Mouse (Mus musculus): ENCODE results near the gene Krtap26-1. TPM values are rescaled to one million over a fixed set of nuclear protein-coding genes. Genes with fewer than 3 reads are reported as not detected.
A peak's percentile ranks its signal among the peaks of the same experiment; 100 is the strongest.

Krtap26-1 gene
- polyA plus RNA-seq (2015; fragmentation: Nextera tagmentation; extraction: Ambion mirVana) = not detected in 2 replicates

DNA sequence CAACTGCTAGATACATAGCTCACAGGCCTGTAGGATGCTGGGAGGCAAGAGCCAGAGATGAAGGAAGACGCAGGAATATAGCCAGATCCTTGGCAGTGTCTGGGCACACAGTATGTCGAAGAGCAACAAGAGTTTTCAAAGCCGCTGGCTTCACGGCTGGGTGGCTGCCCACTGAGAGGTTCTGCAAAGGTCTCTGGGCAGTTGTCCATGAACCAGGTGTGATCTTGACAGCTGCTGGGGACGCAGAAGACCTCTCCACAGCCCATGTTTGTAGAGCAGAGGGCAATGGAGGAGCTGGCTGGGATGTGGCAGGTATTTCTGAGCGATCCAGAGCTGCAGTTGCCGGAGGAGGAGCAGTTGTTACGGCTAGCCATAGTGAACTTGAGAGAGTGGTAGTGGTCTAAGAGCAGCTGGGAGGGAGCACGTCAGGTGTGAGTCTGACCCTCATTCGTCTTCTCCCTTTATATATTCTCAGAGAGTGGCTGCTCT, at the start of gene Krtap26-1:
Gene Krtap26-1 (minus strand): TSS at position 439 of the 489 bp plus-strand sequence.
- Histone ChIP-seq H3K9ac (ENCODE audit: low read depth, low read length) (no peak within 1 kb of the TSS), H3K27me3 (replicated peaks; ENCODE audit: control insufficient read depth, insufficient read depth, low read length) (no peaks in the 10 kb centered on the region)

DNA sequence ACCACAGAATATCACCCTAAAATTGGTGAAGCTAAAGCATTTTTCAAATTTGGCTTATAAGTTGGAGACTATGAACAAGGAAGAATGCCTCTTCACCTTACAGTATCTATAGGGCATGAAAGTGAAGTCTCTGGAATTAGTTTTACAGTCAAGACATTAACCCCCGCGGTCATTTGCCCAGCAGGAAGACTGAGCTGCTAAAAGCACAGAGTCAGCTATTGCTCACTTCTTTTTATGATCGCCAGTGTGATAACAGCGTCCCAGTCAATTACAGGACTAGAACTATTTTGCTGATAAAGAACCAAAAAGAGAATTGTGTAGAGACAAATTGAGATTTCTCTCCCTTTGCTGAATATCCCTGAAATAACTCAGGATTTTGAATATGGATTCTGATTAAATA, 48.7 kb upstream of the Krtap26-1 start:
- Histone ChIP-seq H3K36me3 (ENCODE audit: control insufficient read depth, insufficient read depth, low read length) (no peaks in the 10 kb centered on the region), H3K9me3 (ENCODE audit: control insufficient read depth, low read length) (no peaks in the 10 kb centered on the region), H3K4me3 (ENCODE audit: low read length) (no peak overlapping the region), H3K27me3 (replicated peaks; ENCODE audit: control insufficient read depth, insufficient read depth, low read length) (no peaks in the 10 kb centered on the region), H3K27ac (ENCODE audit: low read depth, low read length) (no peak overlapping the region), H3K4me1 (ENCODE audit: control insufficient read depth, insufficient read depth, low read depth, low read length) (no peaks in the 10 kb centered on the region), H3K9ac (ENCODE audit: low read depth, low read length) (no peak overlapping the region), H3K4me2 (ENCODE audit: low read length) (no peak overlapping the region)
- no peak for ATAC-seq
- WGBS = 84% methylated on average over 4 of the region's 4 CpGs

More for the DNA sequence above, at the start of gene Krtap26-1:
- Histone ChIP-seq H3K27ac (ENCODE audit: low read depth, low read length) (no peak within 1 kb of the TSS), H3K4me1 (ENCODE audit: control insufficient read depth, insufficient read depth, low read depth, low read length) (no peaks in the 10 kb centered on the region), H3K4me3 (ENCODE audit: low read length) (no peak within 1 kb of the TSS), H3K4me2 (ENCODE audit: low read length) (no peak within 1 kb of the TSS), H3K36me3 (ENCODE audit: control insufficient read depth, insufficient read depth, low read length) (no peaks in the 10 kb centered on the region), H3K9me3 (ENCODE audit: control insufficient read depth, low read length) (no peaks in the 10 kb centered on the region)
- no peak for ATAC-seq
- WGBS = 80% methylated on average over 10 of the region's 10 CpGs

DNA sequence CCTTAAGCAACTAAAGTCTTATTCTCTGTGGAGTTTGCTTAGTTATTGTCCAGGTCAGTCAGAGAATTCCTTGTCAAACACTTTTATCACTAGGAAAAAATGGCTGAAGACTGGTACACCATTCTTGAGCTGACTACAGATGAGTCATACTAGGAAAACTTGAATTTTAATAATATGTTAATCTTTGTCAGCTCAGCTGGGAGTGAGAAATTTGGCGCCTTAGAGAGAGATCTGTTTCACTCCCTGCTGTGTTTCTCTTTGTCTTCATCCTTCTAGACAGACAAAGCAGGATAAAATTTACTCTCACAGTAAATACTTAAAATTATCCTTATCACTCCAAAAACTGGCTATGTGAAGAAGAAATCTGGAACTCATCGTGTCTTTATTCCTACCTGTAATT, 33.7 kb upstream of the Krtap26-1 start:
- 35% methylated on average over 2 of the region's 2 CpGs for WGBS
- H3K27me3 ChIP-seq (replicated peaks; ENCODE audit: control insufficient read depth, insufficient read depth, low read length) = no peaks in the 10 kb centered on the region
- H3K36me3 ChIP-seq (ENCODE audit: control insufficient read depth, insufficient read depth, low read length) = no peaks in the 10 kb centered on the region
- no peak overlapping the region for H3K4me2 ChIP-seq (ENCODE audit: low read length)
- no peak overlapping the region for H3K9ac ChIP-seq (ENCODE audit: low read depth, low read length)
- no peak for ATAC-seq
- H3K9me3 ChIP-seq (ENCODE audit: control insufficient read depth, low read length) = no peaks in the 10 kb centered on the region
- no peak overlapping the region for H3K27ac ChIP-seq (ENCODE audit: low read depth, low read length)
- no peak overlapping the region for H3K4me3 ChIP-seq (ENCODE audit: low read length)
- H3K4me1 ChIP-seq (ENCODE audit: control insufficient read depth, insufficient read depth, low read depth, low read length) = no peaks in the 10 kb centered on the region

DNA sequence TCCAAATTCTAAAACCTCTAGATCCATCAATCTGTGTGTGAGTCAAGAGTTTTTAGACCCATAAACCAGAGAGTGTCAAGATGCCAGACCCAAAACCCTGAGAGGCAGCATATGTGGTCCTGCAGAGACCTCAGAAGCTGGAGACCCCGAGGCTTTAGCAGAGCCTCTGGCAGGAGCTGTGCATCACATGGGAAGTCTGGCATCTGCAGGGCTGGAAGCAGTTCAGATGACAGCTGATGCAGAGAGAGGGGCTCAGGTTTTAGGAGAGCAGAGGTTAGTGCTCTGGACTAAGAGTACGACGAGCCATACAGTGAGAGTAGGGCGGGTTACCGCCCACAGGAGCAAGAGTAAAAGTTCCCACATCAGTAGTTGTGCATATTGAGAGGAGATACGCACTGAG, 31.5 kb upstream of the Krtap26-1 start:
- WGBS = 85% methylated on average over 6 of the region's 6 CpGs
- Histone ChIP-seq H3K27ac (ENCODE audit: low read depth, low read length) (no peak overlapping the region), H3K27me3 (replicated peaks; ENCODE audit: control insufficient read depth, insufficient read depth, low read length) (no peaks in the 10 kb centered on the region), H3K4me3 (ENCODE audit: low read length) (no peak overlapping the region), H3K36me3 (ENCODE audit: control insufficient read depth, insufficient read depth, low read length) (no peaks in the 10 kb centered on the region), H3K4me2 (ENCODE audit: low read length) (no peak overlapping the region), H3K9me3 (ENCODE audit: control insufficient read depth, low read length) (no peaks in the 10 kb centered on the region), H3K4me1 (ENCODE audit: control insufficient read depth, insufficient read depth, low read depth, low read length) (no peaks in the 10 kb centered on the region), H3K9ac (ENCODE audit: low read depth, low read length) (no peak overlapping the region)
- ATAC-seq = no peak

DNA sequence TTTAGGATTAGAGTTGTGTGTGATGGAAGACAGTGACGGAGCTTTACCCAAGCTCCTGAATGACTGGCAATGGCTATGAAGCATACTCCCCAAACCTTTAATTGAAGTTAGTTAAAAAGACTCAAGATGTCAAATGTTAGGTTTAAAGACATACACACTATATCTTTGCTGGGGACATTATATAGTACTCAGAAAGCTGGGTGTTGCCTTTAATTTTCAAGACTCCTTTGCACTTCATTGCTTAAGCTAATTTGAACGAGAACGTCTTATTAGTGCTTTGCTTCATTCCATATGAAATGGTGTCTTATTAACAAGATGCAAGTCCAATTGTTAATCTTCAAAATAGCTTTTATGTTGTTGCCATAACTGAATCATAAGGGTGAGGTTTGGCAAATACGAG, 24.0 kb upstream of the Krtap26-1 start, which contains the start of gene Krtap27-1:
Gene Krtap27-1 (minus strand): TSS at position 101 of the 400 bp plus-strand sequence.
- Histone ChIP-seq H3K4me2 (ENCODE audit: low read length) (no peak within 1 kb of the TSS), H3K9me3 (ENCODE audit: control insufficient read depth, low read length) (no peaks in the 10 kb centered on the region), H3K4me1 (ENCODE audit: control insufficient read depth, insufficient read depth, low read depth, low read length) (no peaks in the 10 kb centered on the region), H3K4me3 (ENCODE audit: low read length) (no peak within 1 kb of the TSS), H3K27ac (ENCODE audit: low read depth, low read length) (no peak within 1 kb of the TSS), H3K9ac (ENCODE audit: low read depth, low read length) (no peak within 1 kb of the TSS), H3K36me3 (ENCODE audit: control insufficient read depth, insufficient read depth, low read length) (no peaks in the 10 kb centered on the region), H3K27me3 (replicated peaks; ENCODE audit: control insufficient read depth, insufficient read depth, low read length) (no peaks in the 10 kb centered on the region)
- ATAC-seq = no peak
- WGBS = 90% methylated on average over 4 of the region's 4 CpGs

DNA sequence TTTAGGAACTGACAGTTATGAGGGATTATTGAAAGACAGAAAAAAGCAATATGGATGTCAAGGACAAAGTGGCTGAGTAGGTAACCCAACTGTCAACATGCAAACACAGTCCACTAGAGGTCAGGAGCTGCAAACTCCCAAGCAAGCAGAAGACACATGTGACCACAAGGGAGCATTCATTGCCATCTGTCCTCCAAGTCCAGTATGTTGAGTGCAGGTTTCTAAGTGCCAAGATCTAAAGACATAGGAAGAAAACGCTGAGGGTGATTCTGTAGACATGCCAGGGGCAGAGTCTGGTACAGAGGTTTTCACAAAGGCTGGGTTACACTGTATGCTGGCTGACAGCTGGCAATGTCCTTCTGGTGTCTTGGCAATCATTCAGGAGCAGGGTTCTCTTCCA, 9.8 kb upstream of the Krtap26-1 start:
- no peak overlapping the region for H3K9ac ChIP-seq (ENCODE audit: low read depth, low read length)
- H3K9me3 ChIP-seq (ENCODE audit: control insufficient read depth, low read length) = no peaks in the 10 kb centered on the region
- H3K4me3 ChIP-seq (ENCODE audit: low read length) = no peak overlapping the region
- H3K27ac ChIP-seq (ENCODE audit: low read depth, low read length) = no peak overlapping the region
- H3K4me1 ChIP-seq (ENCODE audit: control insufficient read depth, insufficient read depth, low read depth, low read length) = no peaks in the 10 kb centered on the region
- H3K4me2 ChIP-seq (ENCODE audit: low read length) = no peak overlapping the region
- 67% methylated on average over 1 of the region's 1 CpGs for WGBS
- H3K27me3 ChIP-seq (replicated peaks; ENCODE audit: control insufficient read depth, insufficient read depth, low read length) = no peaks in the 10 kb centered on the region
- ATAC-seq = peak; percentile 65; the same call in 1 of the 2 replicates
- H3K36me3 ChIP-seq (ENCODE audit: control insufficient read depth, insufficient read depth, low read length) = no peaks in the 10 kb centered on the region

DNA sequence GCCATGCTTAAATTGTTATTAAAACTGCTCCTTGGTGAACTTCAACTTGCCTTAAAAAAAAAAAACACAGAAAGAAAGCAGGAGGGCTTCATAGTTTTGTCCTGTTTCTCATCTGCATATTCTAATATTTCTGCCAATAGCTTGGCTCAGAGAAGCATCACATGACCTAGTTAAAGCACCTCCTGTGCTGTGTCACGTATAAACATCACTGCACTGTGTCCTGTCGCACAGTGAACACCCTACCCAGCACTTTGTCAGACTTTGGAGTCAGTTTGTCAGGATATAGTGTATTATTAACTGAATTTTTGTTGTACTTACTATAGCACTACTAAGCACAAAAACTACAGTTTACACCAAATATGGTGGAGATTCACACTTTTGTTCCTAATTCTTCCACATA, 4.4 kb upstream of the Krtap26-1 start:
- no peaks in the 10 kb centered on the region for H3K36me3 ChIP-seq (ENCODE audit: control insufficient read depth, insufficient read depth, low read length)
- H3K4me2 ChIP-seq (ENCODE audit: low read length) = no peak overlapping the region
- ATAC-seq = no peak
- H3K4me1 ChIP-seq (ENCODE audit: control insufficient read depth, insufficient read depth, low read depth, low read length) = no peaks in the 10 kb centered on the region
- H3K4me3 ChIP-seq (ENCODE audit: low read length) = no peak overlapping the region
- H3K27ac ChIP-seq (ENCODE audit: low read depth, low read length) = no peak overlapping the region
- no peaks in the 10 kb centered on the region for H3K27me3 ChIP-seq (replicated peaks; ENCODE audit: control insufficient read depth, insufficient read depth, low read length)
- no peaks in the 10 kb centered on the region for H3K9me3 ChIP-seq (ENCODE audit: control insufficient read depth, low read length)
- WGBS = 79% methylated on average over 2 of the region's 2 CpGs
- no peak overlapping the region for H3K9ac ChIP-seq (ENCODE audit: low read depth, low read length)

DNA sequence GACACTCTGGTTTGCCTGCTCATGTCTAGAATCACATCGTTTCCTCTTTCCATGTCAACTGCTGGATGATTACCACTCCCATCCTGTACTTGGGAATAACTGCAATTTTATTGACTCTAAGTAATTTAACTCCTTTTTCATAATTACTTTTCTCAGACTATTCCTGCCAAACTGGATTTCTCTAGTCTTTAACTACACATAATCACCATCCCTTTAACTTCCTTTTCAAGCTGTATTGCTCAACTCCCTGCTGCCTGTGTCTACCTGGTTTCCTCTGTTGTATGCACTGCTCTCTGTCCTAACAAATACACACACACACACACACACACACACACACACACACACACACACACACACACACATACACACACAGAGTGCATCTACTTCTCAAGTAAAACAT, 3.5 kb upstream of the Krtap26-1 start:
- Histone ChIP-seq H3K9me3 (ENCODE audit: control insufficient read depth, low read length) (no peaks in the 10 kb centered on the region), H3K36me3 (ENCODE audit: control insufficient read depth, insufficient read depth, low read length) (no peaks in the 10 kb centered on the region), H3K27me3 (replicated peaks; ENCODE audit: control insufficient read depth, insufficient read depth, low read length) (no peaks in the 10 kb centered on the region), H3K4me2 (ENCODE audit: low read length) (no peak overlapping the region), H3K9ac (ENCODE audit: low read depth, low read length) (no peak overlapping the region), H3K4me3 (ENCODE audit: low read length) (no peak overlapping the region), H3K4me1 (ENCODE audit: control insufficient read depth, insufficient read depth, low read depth, low read length) (no peaks in the 10 kb centered on the region), H3K27ac (ENCODE audit: low read depth, low read length) (no peak overlapping the region)
- WGBS = 92% methylated on average over 1 of the region's 1 CpGs
- no peak for ATAC-seq

DNA sequence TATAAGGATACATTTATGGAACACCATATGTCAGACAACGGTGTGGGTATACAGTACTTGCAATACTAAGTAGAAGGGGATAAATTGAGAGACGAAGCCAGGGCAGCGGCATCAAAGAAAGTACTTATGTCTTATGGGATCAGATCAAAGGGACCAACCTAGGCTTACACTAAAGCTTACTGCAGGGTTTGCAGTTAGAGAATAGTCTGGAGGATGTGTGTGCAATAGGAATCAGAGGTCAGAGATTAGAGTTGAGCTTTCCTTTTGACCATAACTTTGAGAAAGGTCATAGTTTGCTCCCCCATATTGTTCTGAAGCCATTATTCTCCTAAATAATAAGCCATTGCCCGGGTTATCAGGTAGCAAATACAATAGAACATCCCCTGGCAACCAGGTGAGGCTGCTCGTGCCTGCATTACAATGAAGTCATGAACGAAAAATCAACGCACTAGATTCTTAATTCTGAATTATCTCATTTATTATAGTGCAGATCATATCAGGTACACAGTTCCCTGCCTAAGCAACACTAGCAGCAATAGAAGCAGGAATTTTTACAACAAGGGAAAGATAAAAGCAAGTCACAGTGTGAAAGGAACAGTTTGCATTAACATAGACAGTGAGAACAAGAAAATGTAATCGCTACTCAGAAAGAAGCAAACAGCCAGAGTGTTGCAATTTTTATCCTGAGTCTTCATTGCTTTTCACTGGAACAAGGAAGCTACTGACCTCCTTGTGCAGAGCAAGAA, 1.1 kb downstream of the Krtap26-1 start:
- H3K4me2 ChIP-seq (ENCODE audit: low read length) = no peak overlapping the region
- H3K4me1 ChIP-seq (ENCODE audit: control insufficient read depth, insufficient read depth, low read depth, low read length) = no peaks in the 10 kb centered on the region
- no peak overlapping the region for H3K4me3 ChIP-seq (ENCODE audit: low read length)
- H3K36me3 ChIP-seq (ENCODE audit: control insufficient read depth, insufficient read depth, low read length) = no peaks in the 10 kb centered on the region
- H3K27ac ChIP-seq (ENCODE audit: low read depth, low read length) = no peak overlapping the region
- no peak overlapping the region for H3K9ac ChIP-seq (ENCODE audit: low read depth, low read length)
- no peak for ATAC-seq
- 79% methylated on average over 8 of the region's 8 CpGs for WGBS
- H3K9me3 ChIP-seq (ENCODE audit: control insufficient read depth, low read length) = no peaks in the 10 kb centered on the region
- no peaks in the 10 kb centered on the region for H3K27me3 ChIP-seq (replicated peaks; ENCODE audit: control insufficient read depth, insufficient read depth, low read length)

All from hindbrain, embryonic 16.5 days (tissue).